Mouse (Mus musculus) liver, embryonic 14.5 days (tissue): ENCODE data around the gene Galnt10. TPM values are rescaled to one million over a fixed set of nuclear protein-coding genes. Genes with fewer than 3 reads are reported as not detected.

Experiments
- ATAC-seq: fragments of 200-750 bp; cut with Nextera tagmentation; 2 replicates; pipeline ENCODE4 v1.8.0; 2017; ENCODE audit warnings: moderate number of reproducible peaks, mild to moderate bottlenecking, moderate library complexity; ENCODE audit not compliant: insufficient read depth
- DNase-seq, 3 experiments: peaks; one replicate each; pipeline ENCODE4 v3.0.0-alpha.2; 2012 to 2013; ENCODE audit warnings: low read depth in 3 of 3, low spot score in 3 of 3
- H3K27ac ChIP-seq: fragments of 300-500 bp; sonication (generic); 2 replicates; pipeline ENCODE4 v1.5.1; 2014; ENCODE audit warnings: moderate library complexity, mild to moderate bottlenecking, control low read depth, inconsistent platforms
- H3K27me3 ChIP-seq: fragments of 300-500 bp; sonication (generic); 2 replicates; pipeline ENCODE4 v1.6.1; 2014; ENCODE audit warnings: mild to moderate bottlenecking, low read length, moderate library complexity; ENCODE audit not compliant: control insufficient read depth, insufficient read depth
- H3K36me3 ChIP-seq: fragments of 300-500 bp; sonication (generic); replicated peaks from 2 replicates; pipeline ENCODE4 v1.6.1; 2014; ENCODE audit warnings: low read depth; ENCODE audit not compliant: control insufficient read depth, insufficient read depth
- H3K4me1 ChIP-seq, 2 experiments: fragments of 200-500 bp in 1 of 2; fragments of 300-500 bp in 1 of 2; sonication (generic) in 1 of 2; replicated peaks; 2 replicates each; pipeline ENCODE4 v1.6.1; 2012 to 2014; ENCODE audit warnings: antibody characterized with exemption in 1 of 2, inconsistent platforms in 1 of 2, low read length in 1 of 2; ENCODE audit not compliant: control insufficient read depth in 2 of 2, insufficient read depth in 2 of 2
- H3K4me2 ChIP-seq: fragments of 300-500 bp; sonication (generic); 2 replicates; pipeline ENCODE4 v1.6.1; 2014; ENCODE audit warnings: low read depth, mild to moderate bottlenecking, control low read depth, moderate library complexity
- H3K4me3 ChIP-seq, 2 experiments: fragments of 200-500 bp in 1 of 2; fragments of 300-500 bp in 1 of 2; sonication (generic) in 1 of 2; 2 replicates each; pipeline ENCODE4 v1.5.1; 2012 to 2014; ENCODE audit warnings: low read depth in 2 of 2, low read length in 2 of 2, mild to moderate bottlenecking in 2 of 2, control low read depth in 1 of 2, inconsistent platforms in 1 of 2, moderate library complexity in 1 of 2; ENCODE audit not compliant: insufficient read depth in 1 of 2
- H3K9ac ChIP-seq: fragments of 300-500 bp; sonication (generic); replicated peaks from 2 replicates; pipeline ENCODE4 v1.6.1; 2014; ENCODE audit warnings: mild to moderate bottlenecking, control low read depth, moderate library complexity
- H3K9me3 ChIP-seq: fragments of 300-500 bp; sonication (generic); 2 replicates; pipeline ENCODE4 v1.6.1; 2016; ENCODE audit warnings: low read length, mixed read lengths; ENCODE audit not compliant: control insufficient read depth
- CTCF ChIP-seq: IDR thresholded peaks from 2 replicates; pipeline ENCODE4 v1.5.1; 2016; ENCODE audit warnings: antibody characterized with exemption, low read depth, control low read depth
- EP300 ChIP-seq: IDR thresholded peaks from 2 replicates; pipeline ENCODE4 v1.6.1; 2016; ENCODE audit warnings: antibody characterized with exemption, low read depth
- WGBS: fragments of 180-500 bp; shearing (Covaris S2); extraction: QIAGEN DNeasy Blood & Tissue Kit; methylation state at CpG from one replicate; pipeline ENCODE4 v1.1.7; 2014; ENCODE audit not compliant: insufficient replicate concordance; 5-methylcytosine and 5-hydroxymethylcytosine counted together
- polyA plus RNA-seq, 2 experiments: library from polyadenylated mRNA; depleted of rRNA in 1 of 2; stranded (reverse) in 1 of 2; unstranded in 1 of 2; fragments of >200 nt; fragmentation: Nextera tagmentation in 1 of 2; extraction: Ambion mirVana in 1 of 2; gene quantifications; 2 replicates each; pipeline versions ENCODE4 v1.2.1 to v1.2.3; 2012 to 2014

Gene Galnt10
- polyA plus RNA-seq, 2 experiments = 13.1 to 13.9 TPM

DNA sequence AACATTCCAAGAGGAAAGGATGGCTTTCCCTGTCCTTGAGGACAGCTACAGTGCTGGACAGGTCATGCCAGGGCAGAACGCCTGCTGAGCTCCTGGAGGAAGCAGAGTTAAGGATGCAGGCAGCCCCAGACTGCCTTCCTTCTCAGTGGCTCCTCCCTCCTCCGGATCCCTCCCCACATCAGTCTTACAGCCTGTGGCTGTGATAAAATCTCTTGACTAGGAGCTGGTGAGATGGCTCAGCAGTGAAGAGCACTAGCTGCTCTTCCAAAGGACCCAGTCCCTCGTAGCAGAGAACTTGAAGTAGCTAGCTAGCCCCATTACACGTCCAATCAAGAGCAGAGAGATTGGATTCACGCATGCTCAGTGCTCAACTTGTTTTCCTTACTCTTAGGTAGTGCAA is 15.6 kb downstream of the Galnt10 start:
- H3K9me3 ChIP-seq = no peaks in the 10 kb centered on the region
- peak; percentile 58 for ATAC-seq
- H3K27me3 ChIP-seq = no peaks in the 10 kb centered on the region
- no peak overlapping the region for H3K9ac ChIP-seq
- no peak for DNase-seq
- H3K4me2 ChIP-seq = no peak overlapping the region
- TF ChIP-seq CTCF = no peak
- TF ChIP-seq EP300 = no peak
- H3K4me1 ChIP-seq = peaks cover 52 to 59% of the 10 kb centered on the region in 2 experiments
- H3K27ac ChIP-seq = peak overlapping the region; percentile 8
- H3K4me3 ChIP-seq = no peak overlapping the region
- no peaks in the 10 kb centered on the region; the same call in 1 of the 2 replicates for H3K36me3 ChIP-seq
- WGBS = 33% methylated on average over 5 of the region's 5 CpGs

DNA sequence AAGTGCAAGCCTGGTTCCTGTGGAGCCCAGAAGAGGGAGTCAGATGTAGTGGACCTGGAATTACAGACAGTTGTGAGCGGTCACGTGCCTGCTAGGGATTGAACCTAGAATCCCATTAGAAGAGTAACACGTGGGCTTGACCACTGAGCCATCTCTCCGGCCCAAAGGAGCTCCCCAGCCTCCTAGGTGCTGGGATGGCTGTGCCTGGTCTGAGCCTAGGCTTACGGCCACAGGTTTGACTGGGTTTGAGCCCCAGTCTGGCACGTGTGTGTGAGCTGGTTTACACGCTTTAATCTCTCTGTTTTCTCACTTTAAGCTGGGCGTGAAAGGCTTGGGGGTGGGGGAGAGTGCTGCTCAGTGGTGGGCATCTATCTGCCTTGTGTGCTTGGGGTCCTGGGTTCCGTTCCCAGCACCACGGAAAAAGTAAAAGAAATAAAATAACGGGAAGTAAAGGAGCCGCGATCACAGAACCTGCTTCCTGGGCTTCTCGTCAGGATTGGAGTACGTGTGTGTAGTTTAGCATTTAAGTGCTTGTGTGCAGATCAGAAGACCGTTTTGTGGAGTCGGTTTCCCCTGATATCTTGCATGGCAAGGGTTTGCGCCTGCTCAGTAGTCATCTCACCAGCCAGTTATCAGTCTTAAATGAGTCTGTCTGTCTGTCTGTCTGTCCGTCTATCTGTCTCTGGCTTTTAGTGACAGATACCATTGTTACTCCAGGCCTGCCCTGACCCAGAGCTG is 16.4 kb downstream of the Galnt10 start:
- Histone ChIP-seq H3K27me3 (no peaks in the 10 kb centered on the region), H3K36me3 (no peaks in the 10 kb centered on the region; the same call in 1 of the 2 replicates), H3K9ac (no peak overlapping the region), H3K27ac (no peak overlapping the region), H3K4me2 (no peak overlapping the region), H3K4me3 (no peak overlapping the region), H3K9me3 (no peaks in the 10 kb centered on the region), H3K4me1 (peaks cover 43 to 51% of the 10 kb centered on the region in 2 experiments)
- no peak for DNase-seq
- peak; percentile 29; the same call in 1 of the 2 replicates for TF ChIP-seq EP300
- no peak for TF ChIP-seq CTCF
- no peak for ATAC-seq
- 65% methylated on average over 19 of the region's 19 CpGs for WGBS

- no peaks in the 10 kb centered on the region for H3K27me3 ChIP-seq
- H3K4me2 ChIP-seq = no peak overlapping the region
- H3K36me3 ChIP-seq = no peaks in the 10 kb centered on the region; the same call in 1 of the 2 replicates
- DNase-seq = no peak
- TF ChIP-seq EP300 (no peak), CTCF (no peak)
- no peak for ATAC-seq
- peaks cover 38 to 45% of the 10 kb centered on the region in 2 experiments for H3K4me1 ChIP-seq
- WGBS = 79% methylated on average over 4 of the region's 4 CpGs
- no peak overlapping the region for H3K9ac ChIP-seq
- no peak overlapping the region for H3K27ac ChIP-seq
- no peak overlapping the region for H3K4me3 ChIP-seq
- no peaks in the 10 kb centered on the region for H3K9me3 ChIP-seq
Measured at GRCm38 (mm10) chr11:57662231-57662630, 17.0 kb downstream of the Galnt10 start.

DNA sequence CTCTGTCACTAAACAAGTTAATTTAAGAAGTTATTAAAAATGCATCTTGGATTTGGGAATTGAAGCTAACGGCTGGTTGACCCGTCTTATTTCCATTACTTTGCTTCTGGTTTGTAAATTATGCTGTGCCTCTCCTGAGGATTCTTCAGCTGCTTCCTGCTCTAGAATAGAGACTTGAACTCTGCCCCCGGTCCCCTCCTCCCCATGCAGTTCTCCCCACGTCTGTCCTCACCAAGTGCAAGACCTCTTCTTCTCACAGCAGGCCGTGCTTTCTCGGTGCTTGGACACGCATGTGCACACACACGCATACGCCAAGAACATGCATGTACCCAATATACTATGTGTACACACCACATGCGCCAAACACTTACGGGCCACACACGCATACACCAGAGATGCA is 18.0 kb downstream of the Galnt10 start:
- Histone ChIP-seq H3K4me1 (peaks cover 27 to 35% of the 10 kb centered on the region in 2 experiments), H3K27me3 (no peaks in the 10 kb centered on the region), H3K4me2 (no peak overlapping the region), H3K9ac (no peak overlapping the region), H3K36me3 (no peaks in the 10 kb centered on the region; the same call in 1 of the 2 replicates), H3K27ac (no peak overlapping the region), H3K9me3 (no peaks in the 10 kb centered on the region), H3K4me3 (no peak overlapping the region)
- TF ChIP-seq CTCF (no peak), EP300 (no peak)
- DNase-seq = no peak
- ATAC-seq = no peak
- WGBS = 88% methylated on average over 12 of the region's 12 CpGs

DNA sequence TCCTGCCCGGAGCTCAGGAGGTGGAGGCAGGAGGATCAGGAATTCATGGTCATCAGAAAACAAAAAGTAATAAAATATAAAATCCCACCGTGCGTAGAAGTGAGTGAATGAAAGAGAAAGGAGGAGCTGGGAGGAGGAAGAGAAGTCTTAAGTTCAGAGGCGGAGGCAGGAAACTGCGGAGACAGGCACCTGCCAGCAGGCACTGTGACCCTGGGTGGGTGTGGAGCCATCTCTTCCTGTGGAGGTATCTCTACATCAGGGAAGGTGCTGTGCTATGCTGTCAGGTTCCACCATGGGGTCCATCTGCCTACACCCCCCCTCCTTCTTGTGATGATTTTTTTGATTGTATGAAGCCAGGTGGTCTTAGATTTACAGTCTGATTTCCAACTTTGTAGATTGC is 19.5 kb downstream of the Galnt10 start:
- no peak overlapping the region for H3K4me3 ChIP-seq
- no peak overlapping the region for H3K27ac ChIP-seq
- 77% methylated on average over 5 of the region's 5 CpGs for WGBS
- no peak for DNase-seq
- H3K4me2 ChIP-seq = no peak overlapping the region
- TF ChIP-seq CTCF = no peak
- no peak for TF ChIP-seq EP300
- ATAC-seq = no peak
- H3K4me1 ChIP-seq = peaks cover 22 to 23% of the 10 kb centered on the region in 2 experiments
- H3K9me3 ChIP-seq = no peaks in the 10 kb centered on the region
- no peaks in the 10 kb centered on the region for H3K27me3 ChIP-seq
- H3K36me3 ChIP-seq = no peaks in the 10 kb centered on the region; the same call in 1 of the 2 replicates
- H3K9ac ChIP-seq = no peak overlapping the region
